Mouse (Mus musculus) left cerebral cortex, postnatal 36 days (tissue): Measurements from ENCODE around the gene Arl1. TPM values are rescaled to one million over a fixed set of nuclear protein-coding genes. Genes with fewer than 3 reads are reported as not detected.
A peak's percentile ranks its signal among the peaks of the same experiment; 100 is the strongest.
"Not testable (repeated sequence)": the region's sequence is repeated elsewhere in the genome, so short reads cannot be mapped to it uniquely, and the experiment has no call there.

Experiments used
- DNase-seq, 2 experiments: peaks; one replicate each; pipeline ENCODE4 v3.0.0; 2021 to 2022; ENCODE audit warnings: low spot score in 2 of 2, mixed read lengths in 1 of 2
- intact Hi-C: fragments of 180-260 bp; cut with DNase I; formaldehyde crosslinking; loops from one replicate; pipeline ENCODE4 v1.15.1; 2025
- total RNA-seq, 2 experiments: library from RNA; stranded (reverse); gene quantifications; 2 replicates each; pipeline ENCODE4 v1.2.3; 2021

The Arl1 gene
- 100 to 1,000 TPM; 127 TPM for total RNA-seq

DNA sequence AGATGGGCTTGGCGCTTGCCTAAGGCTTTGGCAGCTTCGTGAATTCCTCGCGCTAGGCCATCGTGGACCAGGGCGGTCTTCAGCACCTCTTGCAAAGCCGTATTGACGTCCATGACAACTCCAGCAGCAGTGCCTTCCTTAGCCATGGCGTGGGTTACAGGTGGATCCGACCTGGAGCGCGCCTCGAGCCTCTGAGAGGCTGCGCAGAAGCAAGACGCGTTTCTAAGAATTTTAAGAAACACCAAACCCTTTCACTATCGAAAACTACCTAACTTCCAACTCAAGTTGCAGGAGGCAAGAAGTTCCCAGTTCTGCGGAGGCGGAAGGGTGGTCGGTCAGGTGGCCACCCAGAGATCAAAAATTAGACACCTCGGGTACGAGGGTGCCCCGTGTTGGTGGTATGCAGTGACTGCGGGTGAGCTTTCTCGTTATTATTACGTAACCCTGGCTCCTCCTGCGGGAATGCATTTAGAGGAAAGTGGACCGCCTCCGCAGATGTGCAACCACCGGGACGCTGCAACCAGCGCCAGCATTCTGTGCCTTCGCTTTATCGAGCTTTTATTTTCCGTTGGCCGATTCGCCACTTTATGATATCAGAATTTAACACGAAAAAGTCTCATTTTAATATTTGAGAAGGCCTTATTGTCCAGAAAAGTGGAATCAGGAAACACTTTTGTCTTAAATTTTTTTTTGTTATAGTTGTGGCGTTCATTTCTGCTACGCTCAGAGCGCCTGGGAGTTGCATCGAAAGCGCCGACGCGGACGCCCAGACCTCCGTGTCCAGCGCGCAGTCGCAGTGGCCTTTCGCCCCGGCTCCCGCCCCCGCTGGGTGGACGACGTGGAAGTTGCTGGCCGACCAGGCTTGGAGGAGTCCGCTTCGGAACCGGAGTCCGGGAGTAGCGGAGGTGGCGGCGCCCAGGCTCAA lies at the start of gene Arl1:
Arl1 (plus strand) TSS at position 288 of the 925 bp plus-strand sequence.
- DNase-seq: peak; percentile 93 to 94
- intact Hi-C loops: loop anchor here (5.0 to 10.0 kb wide), 2 partner anchors 229 to 286 kb away; partner anchors contain the start of gene Chpt1

DNA sequence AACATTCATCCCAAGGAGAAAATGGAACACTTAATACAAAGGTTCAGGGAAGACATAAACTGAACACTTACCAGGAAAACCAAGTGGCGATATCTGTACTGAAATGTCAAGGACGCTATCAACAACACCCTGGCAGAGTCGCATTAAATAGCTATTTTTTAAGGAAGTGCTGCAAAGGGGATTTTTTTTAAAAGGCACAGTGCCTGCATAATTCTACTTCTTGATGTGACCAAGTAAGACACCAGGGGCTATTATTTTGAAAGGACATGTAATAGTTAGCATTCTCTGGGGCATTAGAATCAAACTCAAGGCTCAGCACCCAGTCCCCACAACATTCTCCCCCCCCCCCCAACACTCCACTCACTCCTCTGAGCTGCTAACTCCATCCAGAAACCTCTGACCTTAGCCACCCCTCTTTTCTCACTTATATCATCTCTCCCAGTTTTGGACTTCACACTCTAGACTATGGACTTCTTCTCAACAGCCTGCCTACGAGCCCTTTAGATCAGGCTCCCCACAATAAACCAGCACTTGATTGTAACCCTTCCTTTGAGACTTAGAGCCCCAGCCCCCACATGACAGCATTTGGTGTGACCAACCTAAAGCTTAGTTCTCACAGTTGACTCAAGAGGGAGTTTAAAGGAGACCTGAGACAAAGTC lies 47.6 kb upstream of the Arl1 start:
- intact Hi-C loops: loop anchor here (5.0 kb wide), 1 partner anchor 39 kb away; no protein-coding TSS in a partner anchor
- no peak for DNase-seq

GRCm38 (mm10) chr10:88684925-88685324 lies 45.7 kb upstream of the Arl1 start, which contains the start of gene Spic:
TSS of gene Spic (minus strand) at chr10:88685015.
- intact Hi-C loops: loop anchor here (5.0 kb wide), 1 partner anchor 37 kb away; no protein-coding TSS in a partner anchor
- no peak for DNase-seq

GRCm38 (mm10) chr10:88700938-88701337 lies 29.7 kb upstream of the Arl1 start:
- DNase-seq: no peak
- intact Hi-C loops: no loop called here

DNA sequence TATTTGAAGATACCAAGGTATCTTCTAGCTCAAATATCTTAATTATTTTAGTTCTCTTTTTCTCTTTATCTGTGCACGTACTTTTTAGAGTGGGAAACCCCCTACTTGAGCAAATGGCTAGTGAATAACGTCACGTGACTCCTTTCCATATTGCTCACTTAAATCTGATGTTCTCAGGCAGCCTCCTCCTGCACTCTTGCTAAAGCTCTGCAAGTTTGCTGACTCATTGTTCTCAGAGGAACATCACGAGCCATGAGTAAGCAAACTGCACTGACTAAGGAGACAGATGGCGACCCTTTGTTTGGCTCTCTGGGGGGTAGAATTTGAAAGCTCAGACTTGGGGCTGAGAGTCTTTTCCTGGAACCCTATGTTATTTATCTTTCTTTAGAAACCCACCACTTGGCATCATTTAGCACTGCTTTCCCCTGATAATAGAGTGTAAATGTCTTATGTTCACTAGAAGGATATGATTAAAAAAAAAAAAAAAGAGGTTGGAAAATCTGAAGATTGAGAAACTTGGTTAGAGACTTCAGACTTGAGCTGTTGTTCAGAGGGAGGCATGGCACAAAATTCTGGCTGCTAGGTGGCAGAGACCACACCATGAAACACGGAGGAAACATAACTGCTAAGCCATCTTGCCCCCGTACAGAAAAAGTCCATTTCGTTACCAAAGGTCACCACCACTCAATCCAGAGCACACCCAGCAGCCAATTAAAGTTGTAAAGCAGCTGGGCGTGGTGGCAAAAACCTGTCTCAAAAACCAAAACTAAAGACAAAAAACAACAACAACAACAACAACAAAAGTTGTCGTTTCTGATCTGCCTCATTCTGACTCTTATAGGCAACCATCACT lies 21.8 kb upstream of the Arl1 start:
- DNase-seq: peak; percentile 43 to 51
- intact Hi-C loops: no loop called here

GRCm38 (mm10) chr10:88712359-88712758 lies 18.3 kb upstream of the Arl1 start:
- intact Hi-C loops: no loop called here

GRCm38 (mm10) chr10:88714744-88715143 lies 15.9 kb upstream of the Arl1 start:
- DNase-seq: no peak
- intact Hi-C loops: no loop called here

More at GRCm38 (mm10) chr10:88712359-88712758, 18.3 kb upstream of the Arl1 start:
- no peak for DNase-seq

DNA sequence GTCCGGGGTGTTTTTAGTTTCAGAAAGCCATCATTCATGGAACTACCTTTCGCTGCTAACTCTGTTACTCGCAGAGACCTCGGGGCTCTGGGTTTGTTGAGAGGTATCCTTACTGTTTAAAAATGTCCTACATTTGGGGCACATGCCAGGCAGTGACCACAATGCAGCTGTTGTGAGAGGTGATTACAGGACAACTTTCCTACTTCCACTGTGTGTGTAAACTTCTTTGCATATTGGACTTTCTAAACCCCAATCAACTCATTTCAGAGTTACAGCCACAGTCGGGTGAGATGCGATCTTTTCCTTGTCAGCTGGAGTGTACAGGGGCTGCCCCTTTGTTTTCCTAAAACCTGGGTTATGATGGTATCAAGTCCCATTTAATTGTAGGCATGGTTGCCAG lies 15.0 kb upstream of the Arl1 start:
- DNase-seq: no peak
- intact Hi-C loops: no loop called here

DNA sequence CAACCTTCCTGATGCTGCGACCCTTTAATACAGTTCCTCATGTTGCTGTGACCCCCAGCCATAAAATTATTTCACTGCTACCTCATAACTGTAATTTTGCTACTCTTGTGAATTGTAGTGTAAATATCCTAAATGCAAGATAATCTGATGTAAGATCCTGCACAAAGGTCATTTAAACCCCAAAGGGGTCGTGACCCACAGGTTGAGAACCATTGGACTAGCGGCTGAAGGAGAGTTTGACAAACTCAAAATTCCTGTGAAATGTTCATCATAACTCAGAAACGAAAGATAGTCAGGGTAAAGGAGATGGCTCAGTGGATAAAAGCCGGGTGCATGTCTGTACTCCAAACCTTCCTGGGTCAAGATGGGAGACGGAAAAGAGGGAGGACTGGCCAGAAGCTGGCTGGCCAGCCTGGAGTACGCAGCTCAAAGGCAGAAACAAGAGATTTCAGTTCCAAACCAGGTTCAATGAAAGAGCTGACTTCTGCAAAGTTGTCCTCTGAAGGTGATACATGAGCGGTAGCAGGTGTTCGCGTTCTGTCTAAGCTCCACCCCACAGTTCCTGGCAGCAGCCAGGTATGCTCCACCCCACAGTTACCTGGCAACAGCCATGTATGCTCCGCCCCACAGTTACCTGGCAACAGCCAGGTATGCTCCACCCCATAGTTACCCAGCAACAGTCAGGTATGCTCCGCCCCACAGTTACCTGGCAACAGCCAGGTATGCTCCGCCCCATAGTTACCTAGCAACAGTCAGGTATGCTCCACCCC lies 13.5 kb upstream of the Arl1 start:
- no peak for DNase-seq
- intact Hi-C loops: no loop called here

GRCm38 (mm10) chr10:88717756-88718025 lies 13.0 kb upstream of the Arl1 start:
- intact Hi-C loops: no loop called here
- no peak for DNase-seq

DNA sequence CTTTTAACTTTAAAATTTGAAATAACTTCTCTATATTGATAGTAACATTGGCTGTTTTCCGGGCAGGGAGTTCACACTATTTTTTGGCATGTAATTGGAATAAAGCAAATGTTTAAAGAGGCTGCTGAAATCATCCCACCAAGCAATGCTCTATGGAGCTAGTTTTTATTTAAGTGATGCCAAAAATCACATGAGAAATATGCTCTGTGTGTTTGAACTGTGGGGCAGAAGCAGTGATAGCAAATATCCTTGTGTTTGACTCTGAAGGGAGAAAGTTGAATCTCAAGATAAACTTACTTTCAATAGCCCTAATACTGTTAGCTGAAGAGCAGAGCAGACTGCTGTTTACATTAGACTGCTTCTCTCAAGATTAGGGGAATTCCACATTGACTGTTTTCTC lies 11.0 kb upstream of the Arl1 start:
- no peak for DNase-seq
- intact Hi-C loops: loop anchor here (5.0 kb wide), 1 partner anchor 37 kb away; no protein-coding TSS in a partner anchor

DNA sequence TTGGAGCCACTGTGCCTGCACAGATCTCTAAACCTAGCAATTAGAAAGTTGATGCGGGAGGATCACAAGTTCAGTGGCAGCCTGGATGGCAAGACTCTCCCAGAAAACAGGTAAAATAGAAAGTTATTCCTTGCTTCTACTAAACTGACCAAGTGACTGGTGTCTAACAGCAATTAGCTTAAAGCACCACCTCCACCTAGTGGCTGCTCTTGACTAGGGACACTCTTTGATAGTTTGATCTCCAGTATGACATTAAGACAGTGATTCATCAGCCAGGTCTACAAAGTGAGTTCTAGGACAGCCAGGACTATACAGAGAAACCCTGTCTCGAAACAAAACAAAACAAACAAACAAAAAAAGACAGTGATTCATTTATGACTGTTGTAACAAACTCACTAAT lies 5.3 kb upstream of the Arl1 start:
- no peak for DNase-seq
- intact Hi-C loops: no loop called here

- intact Hi-C loops: loop anchor here (1.0 kb wide), 1 partner anchor 348 kb away; the partner anchor contains the start of genes Dram1 and Gnptab
- DNase-seq: peak; percentile 42 to 45
Observed at GRCm38 (mm10) chr10:88727128-88727527, 3.5 kb upstream of the Arl1 start.

DNA sequence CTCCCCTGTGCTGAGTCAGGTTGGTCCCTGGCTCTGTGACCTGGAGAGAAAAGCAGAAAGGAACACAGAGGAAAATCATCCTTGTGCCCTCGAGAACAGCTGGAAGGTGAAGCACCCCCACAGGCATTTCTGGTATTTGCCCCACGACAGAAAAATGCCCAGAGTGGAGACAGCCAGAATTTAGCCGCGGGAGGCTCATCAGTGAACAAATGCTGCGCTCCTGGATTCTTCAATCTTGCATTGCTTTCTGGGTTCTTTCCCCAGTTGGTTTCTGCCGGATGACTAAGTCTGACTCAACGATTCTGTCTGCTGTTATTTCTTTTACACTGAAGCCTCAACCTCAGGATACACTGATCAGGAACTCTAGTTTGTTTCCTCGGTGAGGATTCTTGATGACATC lies 2.5 kb upstream of the Arl1 start:
- intact Hi-C loops: no loop called here

DNA sequence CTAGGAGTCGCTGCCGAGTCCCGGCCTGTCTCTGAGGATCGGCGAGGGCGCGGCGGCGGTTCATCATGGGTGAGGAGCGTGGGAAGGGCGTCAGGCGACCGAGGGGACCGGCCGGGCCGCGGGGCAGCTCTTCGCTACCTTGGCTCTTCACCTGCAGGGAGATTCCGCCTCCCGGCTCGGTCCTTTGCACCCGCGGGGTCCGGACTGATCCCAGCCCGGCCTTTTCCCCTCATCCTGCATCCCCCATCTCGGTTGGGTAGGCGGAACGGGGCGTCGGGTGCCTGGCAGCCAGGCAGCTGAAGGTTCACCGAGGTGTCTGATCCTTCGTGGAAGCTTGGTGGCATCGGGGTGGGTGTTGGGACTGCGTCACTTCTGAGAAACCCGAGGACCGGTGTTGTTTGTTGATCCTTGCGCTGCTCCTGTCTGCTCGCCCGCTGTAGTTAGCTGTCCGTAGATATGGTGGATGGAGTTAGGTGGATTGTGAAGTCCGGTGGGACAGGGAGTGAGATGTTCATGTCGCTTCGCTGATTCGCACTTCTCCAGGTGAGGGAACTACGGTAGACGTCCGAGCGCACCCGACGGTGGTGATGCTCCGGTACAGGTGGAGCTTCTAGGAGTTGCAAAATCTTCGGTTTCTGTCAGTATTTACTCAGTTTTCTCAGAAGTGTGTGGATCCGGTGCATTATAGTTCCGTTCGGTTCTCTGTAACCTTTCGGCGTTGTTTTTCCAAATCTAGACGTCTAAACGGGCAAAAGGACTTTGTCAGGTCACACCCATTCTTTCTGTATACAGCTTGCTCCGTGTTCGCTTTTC lies 1.0 kb downstream of the Arl1 start:
- intact Hi-C loops: loop anchor here (5.0 to 10.0 kb wide), 2 partner anchors 229 to 287 kb away; partner anchors contain the start of gene Chpt1
- no peak for DNase-seq

More for the DNA sequence above, 2.5 kb upstream of the Arl1 start:
- no peak for DNase-seq

GRCm38 (mm10) chr10:88732309-88732622 lies 1.6 kb downstream of the Arl1 start:
- DNase-seq: no peak
- intact Hi-C loops: loop anchor here (5.0 to 10.0 kb wide), 2 partner anchors 230 to 287 kb away; partner anchors contain the start of gene Chpt1

DNA sequence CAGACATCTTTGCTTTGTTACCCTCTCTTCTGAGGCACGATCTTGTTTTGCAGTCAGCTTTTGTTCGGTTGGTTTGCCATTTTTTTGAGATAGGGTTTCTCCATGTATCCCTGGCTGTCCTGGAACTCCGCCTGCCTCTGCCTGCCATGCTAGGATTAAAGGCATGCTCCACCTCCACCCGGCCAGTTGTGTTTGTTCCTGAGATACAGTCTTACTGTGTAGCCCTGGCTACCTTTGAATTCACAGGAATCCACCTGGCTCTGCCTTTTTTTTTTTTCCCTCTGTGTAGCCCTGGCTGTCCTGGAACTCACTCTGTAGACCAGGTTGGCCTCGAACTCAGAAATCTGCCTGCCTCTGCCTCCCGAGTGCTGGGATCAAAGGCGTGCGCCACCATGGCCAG lies 8.4 kb downstream of the Arl1 start:
- intact Hi-C loops: loop anchor here (10.0 kb wide), 1 partner anchor 294 kb away; no protein-coding TSS in a partner anchor
- not testable (repeated sequence) for DNase-seq

DNA sequence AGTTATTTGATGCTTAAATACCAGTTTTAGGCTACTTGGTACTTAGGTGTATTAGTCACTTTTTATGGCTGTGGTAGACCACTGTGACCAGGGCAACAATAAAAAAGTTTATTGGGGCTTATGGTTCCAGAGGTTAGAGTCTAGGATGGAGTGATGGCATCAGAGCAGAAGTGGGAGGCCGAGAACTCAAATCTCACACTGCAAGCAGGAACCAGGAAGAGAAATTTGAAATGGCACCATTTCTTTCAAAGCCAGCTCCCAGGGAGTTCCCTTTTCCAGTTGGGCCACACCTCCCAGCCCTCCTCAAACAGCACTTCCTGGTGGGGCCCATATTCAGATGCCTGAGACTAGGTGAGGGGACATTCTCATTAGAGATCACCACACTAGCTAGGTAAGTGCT lies 9.2 kb downstream of the Arl1 start:
- intact Hi-C loops: loop anchor here (10.0 kb wide), 1 partner anchor 295 kb away; no protein-coding TSS in a partner anchor
- DNase-seq: no peak
